Mouse (Mus musculus) kidney, embryonic 15.5 days (tissue): ENCODE measurements around the gene Foxa2. TPM values are rescaled to one million over a fixed set of nuclear protein-coding genes. Genes with fewer than 3 reads are reported as not detected.

Experiments used
- ATAC-seq: fragments of 200-750 bp; cut with Nextera tagmentation; replicated peaks from 2 replicates; pipeline ENCODE4 v1.8.0; 2017; ENCODE audit warnings: moderate TSS enrichment; ENCODE audit not compliant: low FRiP score
- H3K27ac ChIP-seq: fragments of 300-500 bp; sonication (generic); 2 replicates; pipeline ENCODE4 v1.5.1; 2015; ENCODE audit warnings: mild to moderate bottlenecking, inconsistent platforms
- H3K27me3 ChIP-seq: fragments of 300-500 bp; sonication (generic); 2 replicates; pipeline ENCODE4 v1.6.1; 2015; ENCODE audit warnings: inconsistent platforms
- H3K36me3 ChIP-seq: fragments of 300-500 bp; sonication (generic); 2 replicates; pipeline ENCODE4 v1.6.1; 2015; ENCODE audit warnings: inconsistent platforms
- H3K4me1 ChIP-seq: fragments of 300-500 bp; sonication (generic); 2 replicates; pipeline ENCODE4 v1.6.1; 2015; ENCODE audit warnings: inconsistent platforms
- H3K4me2 ChIP-seq: fragments of 300-500 bp; sonication (generic); 2 replicates; pipeline ENCODE4 v1.6.1; 2015; ENCODE audit warnings: moderate library complexity, mild to moderate bottlenecking, inconsistent platforms
- H3K4me3 ChIP-seq: fragments of 300-500 bp; sonication (generic); replicated peaks from 2 replicates; pipeline ENCODE4 v1.5.1; 2015; ENCODE audit warnings: mild to moderate bottlenecking, inconsistent platforms
- H3K9ac ChIP-seq: fragments of 300-500 bp; sonication (generic); 2 replicates; pipeline ENCODE4 v1.6.1; 2015; ENCODE audit warnings: mild to moderate bottlenecking, inconsistent platforms
- H3K9me3 ChIP-seq: fragments of 300-500 bp; sonication (generic); replicated peaks from 2 replicates; pipeline ENCODE4 v1.6.1; 2016; ENCODE audit warnings: inconsistent platforms
- WGBS: fragments of 180-500 bp; shearing (Covaris S2); methylation state at CpG from one replicate; pipeline ENCODE4 v1.1.7; 2015; ENCODE audit warnings: mixed read lengths; 5-methylcytosine and 5-hydroxymethylcytosine counted together
- polyA plus RNA-seq: library from polyadenylated mRNA; unstranded; fragments of >200 nt; fragmentation: Nextera tagmentation; extraction: Ambion mirVana; gene quantifications from 2 replicates; pipeline ENCODE4 v1.2.1, GENCODE M21; 2015

Foxa2 gene
- 0.17 and 0.58 TPM in 2 replicates for polyA plus RNA-seq

GRCm38 (mm10) chr2:148046799-148047165, at the start of gene Foxa2:
Gene Foxa2 (minus strand): TSS chr2:148046969.
- Histone ChIP-seq H3K9me3 (no peaks in the 10 kb centered on the region), H3K27ac (no peak within 1 kb of the TSS), H3K9ac (no peak within 1 kb of the TSS), H3K36me3 (no peaks in the 10 kb centered on the region), H3K4me3 (peak within 1 kb of the TSS; percentile 43), H3K4me1 (peaks cover 41% of the 10 kb centered on the region), H3K27me3 (peaks cover 100% of the 10 kb centered on the region), H3K4me2 (peak within 1 kb of the TSS; percentile 72)
- WGBS, result under 1% methylated on average over 19 of the region's 19 CpGs
- no peak for ATAC-seq

DNA sequence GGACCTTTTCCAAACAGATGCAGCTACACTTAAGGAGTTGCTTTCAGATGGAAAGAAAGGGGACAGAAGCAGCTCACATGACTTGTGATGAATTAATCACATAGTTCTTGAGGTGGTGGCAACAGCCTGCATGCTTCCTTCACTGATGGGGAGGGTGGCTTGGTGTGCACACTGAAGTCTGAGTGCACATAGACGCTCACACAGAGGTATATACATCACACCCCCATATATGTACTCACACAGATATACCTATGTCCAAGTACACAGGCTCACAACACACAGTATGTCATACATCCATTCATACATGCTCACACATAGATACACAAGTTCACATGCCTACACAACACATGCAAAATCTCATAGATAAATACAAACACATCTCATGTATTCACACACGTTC, 45.3 kb upstream of the Foxa2 start:
- Histone ChIP-seq H3K4me2 (no peak overlapping the region), H3K27me3 (0 out of 2 replicates have a peak, but pooled peaks cover 3% of the 10 kb centered on the region), H3K36me3 (no peaks in the 10 kb centered on the region), H3K4me1 (no peaks in the 10 kb centered on the region), H3K4me3 (no peak overlapping the region), H3K9ac (no peak overlapping the region), H3K27ac (no peak overlapping the region), H3K9me3 (no peaks in the 10 kb centered on the region)
- 83% methylated on average over 2 of the region's 2 CpGs for WGBS
- ATAC-seq, result no peak

DNA sequence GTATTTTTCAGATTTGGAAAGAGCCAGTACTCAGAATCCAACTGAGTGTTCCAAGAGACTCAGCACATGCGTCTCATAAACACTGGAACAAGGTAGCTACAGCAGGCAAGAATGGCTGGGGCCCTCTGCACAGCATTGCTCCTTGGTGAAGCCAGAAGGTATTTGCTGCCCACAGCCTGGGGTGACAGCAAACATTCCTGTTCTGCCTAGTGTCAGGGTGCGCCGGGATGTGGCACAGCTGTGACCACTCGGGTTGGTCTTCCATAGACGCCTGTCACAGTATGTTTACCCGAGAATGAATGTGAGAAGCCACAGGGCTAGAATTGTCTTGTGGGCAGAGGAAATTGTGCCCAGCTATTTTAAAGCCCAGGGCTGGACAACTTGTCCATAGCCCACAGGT, 44.9 kb upstream of the Foxa2 start:
- 62% methylated on average over 6 of the region's 6 CpGs for whole genome bisulfite sequencing
- Histone ChIP-seq H3K4me2 (no peak overlapping the region), H3K4me3 (no peak overlapping the region), H3K9ac (no peak overlapping the region), H3K27ac (no peak overlapping the region), H3K4me1 (no peaks in the 10 kb centered on the region), H3K27me3 (0 out of 2 replicates have a peak, but pooled peaks cover 3% of the 10 kb centered on the region), H3K9me3 (no peaks in the 10 kb centered on the region), H3K36me3 (no peaks in the 10 kb centered on the region)
- ATAC-seq, result peak; percentile 62; the same call in 1 of the 2 replicates

GRCm38 (mm10) chr2:148090071-148090470, 43.3 kb upstream of the Foxa2 start:
- H3K9me3 ChIP-seq, result no peaks in the 10 kb centered on the region
- H3K27me3 ChIP-seq, result 0 out of 2 replicates have a peak, but pooled peaks cover 6% of the 10 kb centered on the region
- no peak overlapping the region for H3K4me3 ChIP-seq
- 84% methylated on average over 2 of the region's 2 CpGs for WGBS
- H3K36me3 ChIP-seq, result no peaks in the 10 kb centered on the region
- H3K9ac ChIP-seq, result no peak overlapping the region
- H3K4me1 ChIP-seq, result no peaks in the 10 kb centered on the region
- H3K4me2 ChIP-seq, result no peak overlapping the region
- no peak for ATAC-seq
- no peak overlapping the region for H3K27ac ChIP-seq

DNA sequence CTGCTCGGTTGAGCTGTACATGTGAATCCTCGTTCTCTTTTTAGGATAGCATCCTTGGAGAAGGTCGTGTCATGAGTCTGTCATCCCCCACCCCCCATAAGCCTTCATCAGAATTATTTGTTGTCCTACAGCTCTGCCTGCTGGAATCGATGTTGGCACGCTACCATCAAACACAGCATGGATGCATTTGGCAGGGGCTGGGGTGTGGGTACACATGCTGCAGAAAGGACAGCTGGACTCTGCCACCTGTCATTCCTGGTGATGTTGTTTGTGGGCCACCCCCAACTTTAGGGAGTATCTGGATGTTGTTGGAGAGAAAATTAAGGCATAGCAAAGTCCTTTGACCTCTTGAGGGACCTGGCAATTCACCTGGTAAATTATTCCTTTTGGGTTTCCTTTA, 38.8 kb upstream of the Foxa2 start:
- Histone ChIP-seq H3K9me3 (no peaks in the 10 kb centered on the region), H3K9ac (no peak overlapping the region), H3K4me3 (no peak overlapping the region), H3K4me1 (no peaks in the 10 kb centered on the region), H3K27me3 (peaks cover 7% of the 10 kb centered on the region; the same call in 1 of the 2 replicates), H3K36me3 (no peaks in the 10 kb centered on the region), H3K27ac (no peak overlapping the region), H3K4me2 (no peak overlapping the region)
- 74% methylated on average over 5 of the region's 5 CpGs for WGBS
- ATAC-seq, result no peak

GRCm38 (mm10) chr2:148085126-148085525, 38.4 kb upstream of the Foxa2 start:
- Histone ChIP-seq H3K4me2 (no peak overlapping the region), H3K9me3 (no peaks in the 10 kb centered on the region), H3K27ac (no peak overlapping the region), H3K27me3 (peaks cover 7% of the 10 kb centered on the region; the same call in 1 of the 2 replicates), H3K4me3 (no peak overlapping the region), H3K4me1 (no peaks in the 10 kb centered on the region), H3K9ac (no peak overlapping the region), H3K36me3 (no peaks in the 10 kb centered on the region)
- no peak for ATAC-seq
- WGBS, result 68% methylated on average over 4 of the region's 4 CpGs

DNA sequence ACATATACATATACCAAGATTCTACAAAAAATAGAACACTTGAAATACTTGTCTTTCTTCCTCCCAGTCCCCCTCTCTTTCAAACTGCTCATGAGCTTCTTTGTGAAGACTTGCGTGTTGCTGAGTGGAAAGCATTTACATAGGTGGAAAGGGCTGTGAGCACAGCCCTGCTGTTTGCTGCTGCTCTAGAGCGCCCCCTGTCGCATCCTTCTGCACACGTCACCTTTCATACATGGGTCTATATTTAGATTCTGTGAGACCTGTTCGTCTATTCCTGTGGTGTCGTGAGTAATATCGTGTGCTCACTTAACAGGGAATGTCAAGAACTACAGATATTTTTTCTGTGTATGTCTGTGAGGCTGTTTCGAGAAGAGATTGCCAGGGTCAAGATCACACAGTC, 35.5 kb upstream of the Foxa2 start:
- 20% methylated on average over 8 of the region's 8 CpGs for WGBS
- Histone ChIP-seq H3K27me3 (peaks cover 7% of the 10 kb centered on the region), H3K4me3 (no peak overlapping the region), H3K36me3 (no peaks in the 10 kb centered on the region), H3K27ac (no peak overlapping the region), H3K9me3 (no peaks in the 10 kb centered on the region), H3K9ac (no peak overlapping the region), H3K4me2 (no peak overlapping the region), H3K4me1 (no peaks in the 10 kb centered on the region)
- ATAC-seq, result 0 out of 2 replicates have a peak, but pooled peaks have one; percentile 62

GRCm38 (mm10) chr2:148060705-148061104, 13.9 kb upstream of the Foxa2 start:
- H3K9me3 ChIP-seq, result no peaks in the 10 kb centered on the region

GRCm38 (mm10) chr2:148053411-148053810, 6.6 kb upstream of the Foxa2 start:
- Histone ChIP-seq H3K9ac (no peak overlapping the region), H3K27ac (no peak overlapping the region), H3K36me3 (no peaks in the 10 kb centered on the region), H3K4me3 (no peak overlapping the region), H3K4me1 (peaks cover 6% of the 10 kb centered on the region), H3K9me3 (no peaks in the 10 kb centered on the region), H3K27me3 (peaks cover 85% of the 10 kb centered on the region), H3K4me2 (no peak overlapping the region)
- no peak for ATAC-seq
- 4% methylated on average over 6 of the region's 6 CpGs for WGBS

More at GRCm38 (mm10) chr2:148060705-148061104, 13.9 kb upstream of the Foxa2 start:
- Histone ChIP-seq H3K36me3 (no peaks in the 10 kb centered on the region), H3K4me3 (no peak overlapping the region), H3K9ac (no peak overlapping the region), H3K4me1 (no peaks in the 10 kb centered on the region), H3K27ac (no peak overlapping the region), H3K4me2 (no peak overlapping the region), H3K27me3 (peaks cover 14% of the 10 kb centered on the region)
- WGBS, result 71% methylated on average over 6 of the region's 6 CpGs
- no peak for ATAC-seq

GRCm38 (mm10) chr2:148048484-148049129, 1.8 kb upstream of the Foxa2 start:
- peak overlapping the region; percentile 30 for H3K4me3 ChIP-seq
- no peaks in the 10 kb centered on the region for H3K36me3 ChIP-seq
- H3K9ac ChIP-seq, result no peak overlapping the region
- WGBS, result 1% methylated on average over 41 of the region's 41 CpGs
- H3K27ac ChIP-seq, result no peak overlapping the region
- H3K4me1 ChIP-seq, result peaks cover 41% of the 10 kb centered on the region
- no peaks in the 10 kb centered on the region for H3K9me3 ChIP-seq
- peaks cover 100% of the 10 kb centered on the region for H3K27me3 ChIP-seq
- ATAC-seq, result peak; percentile 38
- H3K4me2 ChIP-seq, result peak overlapping the region; percentile 52

- H3K4me3 ChIP-seq, result no peak overlapping the region
Measured at GRCm38 (mm10) chr2:148047611-148048010, 842 bp upstream of the Foxa2 start.

GRCm38 (mm10) chr2:148045937-148046798, 601 bp downstream of the Foxa2 start:
- peak; percentile 73 for ATAC-seq
- Histone ChIP-seq H3K9me3 (no peaks in the 10 kb centered on the region), H3K4me2 (peak overlapping the region; percentile 72), H3K27ac (no peak overlapping the region), H3K27me3 (peaks cover 100% of the 10 kb centered on the region), H3K4me3 (peak overlapping the region; percentile 43), H3K9ac (no peak overlapping the region), H3K36me3 (no peaks in the 10 kb centered on the region), H3K4me1 (peaks cover 41% of the 10 kb centered on the region)
- under 1% methylated on average over 59 of the region's 65 CpGs for WGBS

More at GRCm38 (mm10) chr2:148047611-148048010, 842 bp upstream of the Foxa2 start:
- no peak overlapping the region for H3K4me2 ChIP-seq
- H3K9me3 ChIP-seq, result no peaks in the 10 kb centered on the region
- H3K27ac ChIP-seq, result no peak overlapping the region
- 5% methylated on average over 8 of the region's 8 CpGs for WGBS
- H3K4me1 ChIP-seq, result peaks cover 41% of the 10 kb centered on the region
- no peak for ATAC-seq
- H3K9ac ChIP-seq, result no peak overlapping the region
- peaks cover 100% of the 10 kb centered on the region for H3K27me3 ChIP-seq
- no peaks in the 10 kb centered on the region for H3K36me3 ChIP-seq
